Mouse (Mus musculus): ENCODE results near the gene Bbx.

Gene Bbx

GRCm38 (mm10) chr16:50432062-50432878 is at the start of gene Bbx:
TSS of gene Bbx (minus strand) at chr16:50432390.
- peak; percentile 92 for DNase-seq

GRCm38 (mm10) chr16:50481892-50482291 is 49.7 kb upstream of the Bbx start:
- DNase-seq: no peak

DNA sequence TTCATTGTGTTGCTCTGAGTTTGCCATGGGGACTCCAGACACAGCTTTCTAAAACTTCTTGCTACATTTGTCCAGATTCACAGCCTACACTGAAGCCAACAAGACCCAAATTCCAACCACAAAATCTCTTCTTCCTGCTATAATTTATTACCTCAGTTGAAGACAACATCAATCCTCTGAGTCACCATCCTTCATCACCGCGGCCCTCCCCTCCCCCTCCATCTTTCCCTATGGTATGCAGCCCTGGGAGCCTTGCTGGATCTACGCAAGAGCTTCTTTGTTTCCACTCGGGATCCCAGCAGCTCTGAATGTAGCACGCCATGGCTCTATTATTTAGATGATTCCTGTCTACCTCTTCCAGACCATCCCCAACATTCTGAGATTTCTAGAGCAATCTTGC is 49.2 kb upstream of the Bbx start:
- no peak for DNase-seq

- no peak for DNase-seq
Measured at GRCm38 (mm10) chr16:50478695-50479094, 46.5 kb upstream of the Bbx start.

DNA sequence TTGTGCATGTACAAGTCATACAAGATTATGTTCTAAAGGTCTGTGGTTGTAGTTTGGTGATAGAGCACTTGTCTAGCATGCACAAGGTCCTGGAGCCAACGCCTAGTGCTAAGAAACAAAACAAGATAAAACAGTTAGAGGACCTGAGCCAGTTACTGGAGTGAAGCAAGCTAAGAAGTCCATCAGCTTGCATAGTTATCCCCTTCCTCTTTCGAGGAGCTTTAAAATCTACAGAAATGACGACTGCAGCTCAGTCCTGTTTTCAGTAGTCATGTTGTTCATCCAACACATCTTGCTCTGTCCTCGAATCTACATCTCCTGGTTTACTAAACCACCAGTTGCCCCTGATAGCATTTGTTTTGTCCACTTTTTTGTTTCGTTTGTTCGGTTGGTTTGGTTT is 45.4 kb upstream of the Bbx start:
- no peak for DNase-seq

DNA sequence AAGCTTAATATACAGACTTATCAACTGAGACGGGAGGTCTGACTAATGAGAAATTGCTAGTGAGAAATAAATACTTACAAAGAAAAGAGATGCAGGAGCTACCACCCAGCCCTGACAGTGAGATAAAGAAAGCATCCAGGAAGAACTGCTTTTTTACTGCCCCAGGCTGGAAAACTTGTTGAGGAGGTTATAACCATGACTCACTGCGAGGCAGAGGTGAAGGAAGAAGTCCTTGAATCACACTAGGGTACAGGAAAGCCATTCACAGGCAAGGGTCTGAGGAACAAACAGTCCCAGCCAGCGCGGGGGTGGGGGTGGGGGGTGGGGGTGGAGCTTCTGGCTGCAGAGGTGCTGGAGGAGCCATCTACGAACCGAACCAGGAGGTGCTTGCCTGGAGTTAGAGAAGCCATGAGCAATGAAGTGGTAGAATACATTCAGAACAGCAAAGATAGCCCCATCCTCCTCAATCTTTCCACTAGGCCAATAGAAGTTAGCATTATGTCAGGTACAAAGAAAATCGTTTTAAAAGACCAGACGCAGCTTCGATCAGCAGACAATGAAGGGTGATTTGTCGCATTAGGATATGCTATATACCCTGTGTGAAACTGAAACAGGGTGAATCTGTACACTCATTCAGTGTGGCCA is 30.2 kb upstream of the Bbx start:
- DNase-seq: peak; percentile 10

GRCm38 (mm10) chr16:50459146-50459545 is 27.0 kb upstream of the Bbx start:
- DNase-seq: no peak

DNA sequence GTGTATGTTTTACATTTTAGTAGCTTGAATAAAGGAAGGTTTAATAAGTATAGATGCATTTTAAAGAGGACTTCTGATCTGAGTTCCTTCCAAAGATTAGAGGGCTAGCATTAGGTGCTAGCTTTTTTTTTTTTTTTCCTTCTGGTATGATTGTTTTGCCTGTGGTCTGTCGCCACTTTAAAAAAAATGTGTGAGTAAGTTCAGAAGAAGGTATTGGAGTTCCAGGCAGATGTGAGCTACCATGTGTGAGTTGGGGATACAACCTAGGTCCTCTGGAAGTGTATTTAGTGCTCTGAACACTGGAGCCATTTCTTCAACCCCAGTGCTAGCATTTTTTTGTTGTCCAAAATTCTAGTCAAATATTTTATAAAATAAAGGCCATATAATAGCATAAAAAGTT is 23.9 kb upstream of the Bbx start:
- DNase-seq: no peak

GRCm38 (mm10) chr16:50449086-50449485 is 16.9 kb upstream of the Bbx start:
- no peak for DNase-seq

GRCm38 (mm10) chr16:50445014-50445413 is 12.8 kb upstream of the Bbx start:
- no peak for DNase-seq

DNA sequence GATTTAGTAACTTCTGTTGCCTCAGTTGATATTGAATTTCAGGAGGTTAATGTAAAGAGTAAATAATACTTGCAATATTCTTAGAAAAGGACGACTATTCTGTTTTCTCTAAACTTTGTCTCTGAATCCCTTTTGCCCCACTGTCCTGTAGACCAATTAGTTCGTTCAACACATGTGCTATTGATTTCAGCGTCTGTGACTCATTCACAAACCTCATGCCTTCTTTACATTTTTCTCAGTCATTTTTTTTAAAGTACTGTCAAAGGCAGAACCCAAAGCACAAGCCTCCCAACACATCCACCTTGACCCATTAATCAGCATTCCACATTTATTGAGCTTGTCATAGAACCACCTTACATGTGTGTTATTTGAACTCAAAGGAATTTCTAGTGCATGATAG is 6.6 kb upstream of the Bbx start:
- no peak for DNase-seq

DNA sequence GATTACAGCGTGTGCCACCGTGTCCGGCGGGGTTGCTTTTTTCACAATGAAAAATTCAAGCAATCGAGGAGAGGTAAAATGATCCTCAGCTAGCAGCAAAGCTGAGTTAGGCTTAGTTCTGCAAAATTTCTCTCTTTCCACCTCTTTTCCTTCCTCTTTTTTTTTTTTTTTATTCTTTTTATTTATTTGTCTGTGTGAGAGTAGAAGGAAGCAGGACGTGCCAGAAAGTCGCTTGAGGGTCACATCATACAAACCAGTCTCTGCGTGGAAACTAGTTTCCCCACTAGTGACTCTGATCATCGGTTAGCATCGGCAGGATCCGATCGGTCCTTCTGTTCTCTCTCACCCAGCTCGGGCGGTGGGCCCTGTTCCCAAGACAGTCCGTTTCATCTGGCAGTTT is 5.6 kb upstream of the Bbx start:
- DNase-seq: no peak

DNA sequence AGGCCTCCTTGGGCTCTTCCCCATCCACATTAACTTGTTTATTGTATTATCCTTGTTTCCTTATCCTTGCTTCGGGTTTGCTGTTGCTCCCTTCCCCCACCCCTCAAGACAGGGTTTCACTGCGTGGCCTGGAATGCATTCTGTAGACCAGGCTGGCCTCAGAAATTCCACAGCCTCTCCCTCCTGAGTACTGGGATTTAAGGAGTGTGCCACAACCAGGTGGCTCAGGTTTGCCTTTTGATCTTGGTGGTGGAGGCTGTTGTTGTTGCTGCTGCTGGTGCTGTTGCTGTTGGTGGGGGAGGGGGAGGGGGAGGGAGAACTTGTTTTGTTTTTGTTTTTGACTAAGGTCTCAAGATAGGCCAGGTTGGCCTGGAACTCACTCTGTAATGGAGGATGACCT is 5.1 kb upstream of the Bbx start:
- no peak for DNase-seq

DNA sequence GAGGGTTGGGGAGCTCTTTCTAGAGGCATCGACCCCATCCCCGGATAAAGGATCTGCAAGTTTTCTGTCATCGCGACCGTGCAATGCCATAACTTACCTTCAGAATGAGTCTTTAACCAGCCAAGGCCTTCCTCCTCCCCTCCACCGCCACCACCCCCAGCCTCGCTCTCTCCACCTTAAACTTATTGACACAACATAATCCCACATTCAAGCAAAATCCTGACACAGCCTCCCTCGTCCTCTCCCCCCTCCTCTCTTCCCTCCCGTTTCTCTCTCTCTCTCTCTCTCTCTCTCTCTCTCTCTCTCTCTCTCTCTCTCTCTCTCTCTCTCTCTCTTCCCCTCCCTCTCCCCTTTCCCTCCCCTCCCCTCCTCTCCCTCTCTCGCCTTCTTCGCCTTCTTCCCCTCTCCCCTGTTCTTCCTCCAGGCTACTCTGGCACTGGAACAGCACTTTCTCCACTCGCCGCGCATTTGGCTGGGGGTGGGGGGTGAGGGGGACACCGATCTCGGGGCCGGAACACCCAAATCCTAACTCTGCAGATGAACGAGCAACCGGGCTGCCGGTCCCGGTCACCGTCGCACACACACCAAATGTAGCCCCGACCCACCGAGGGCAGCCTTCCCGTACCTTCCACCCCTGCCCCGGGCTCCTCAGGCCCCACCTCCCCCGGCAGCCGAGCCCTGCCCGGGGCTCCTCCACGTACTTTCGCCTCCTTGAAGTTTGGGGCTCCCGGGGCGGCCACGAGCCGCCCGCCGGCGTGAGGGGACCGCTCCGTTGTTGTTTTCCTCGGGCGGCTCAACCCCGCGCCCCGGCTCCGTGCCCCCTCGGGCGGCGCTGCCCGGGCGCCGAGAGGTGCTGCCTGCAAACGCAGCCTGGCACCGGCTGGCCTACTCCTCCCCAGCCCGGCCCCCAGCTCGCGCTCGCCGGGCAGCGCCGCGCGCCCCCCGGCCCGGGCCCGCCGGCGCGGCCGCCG is 894 bp downstream of the Bbx start:
- peak; percentile 63 for DNase-seq

- DNase-seq: no peak
Measured at GRCm38 (mm10) chr16:50430515-50430877, 1.7 kb downstream of the Bbx start.

DNA sequence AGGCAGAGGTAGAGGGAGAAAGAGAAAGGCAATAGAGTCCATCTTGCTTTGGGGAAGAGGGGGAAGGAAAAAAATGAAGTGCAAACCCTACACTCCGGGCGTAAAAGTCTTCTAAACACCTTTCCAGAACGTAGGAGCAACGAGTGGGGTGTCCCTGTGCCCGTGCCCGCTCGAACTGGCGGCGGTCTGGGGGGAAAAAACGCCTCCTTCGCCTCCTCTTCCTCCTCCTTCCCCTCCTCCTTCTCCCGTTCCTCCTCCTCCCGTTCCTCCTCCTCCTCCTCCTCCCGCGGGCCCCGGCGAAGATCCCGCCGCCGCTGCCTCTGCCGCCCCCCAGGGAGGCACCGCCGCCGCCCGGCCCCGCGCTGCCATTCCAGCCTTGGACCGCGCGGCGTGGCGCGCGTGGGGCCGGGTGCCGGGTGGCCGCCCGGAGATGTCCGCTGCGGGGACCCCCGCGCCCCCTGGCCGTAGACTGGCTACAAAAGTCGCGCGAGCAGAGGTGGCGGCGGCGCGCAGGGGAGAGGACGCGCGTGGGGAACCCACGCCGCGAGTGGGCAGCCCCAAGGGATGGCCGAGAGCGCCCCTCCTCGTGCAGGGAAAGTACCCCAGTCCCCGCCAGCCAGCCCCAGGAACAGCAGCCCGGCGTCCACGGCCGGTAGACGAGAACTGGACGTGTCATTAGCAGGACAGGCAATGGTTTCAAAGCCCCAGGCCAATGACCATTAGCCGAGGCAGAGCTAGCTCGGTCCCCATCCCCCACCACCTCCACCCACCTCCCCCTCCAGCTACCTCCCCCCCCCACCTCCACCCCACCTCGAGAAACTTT is 2.3 kb downstream of the Bbx start:
- DNase-seq: peak; percentile 76

DNA sequence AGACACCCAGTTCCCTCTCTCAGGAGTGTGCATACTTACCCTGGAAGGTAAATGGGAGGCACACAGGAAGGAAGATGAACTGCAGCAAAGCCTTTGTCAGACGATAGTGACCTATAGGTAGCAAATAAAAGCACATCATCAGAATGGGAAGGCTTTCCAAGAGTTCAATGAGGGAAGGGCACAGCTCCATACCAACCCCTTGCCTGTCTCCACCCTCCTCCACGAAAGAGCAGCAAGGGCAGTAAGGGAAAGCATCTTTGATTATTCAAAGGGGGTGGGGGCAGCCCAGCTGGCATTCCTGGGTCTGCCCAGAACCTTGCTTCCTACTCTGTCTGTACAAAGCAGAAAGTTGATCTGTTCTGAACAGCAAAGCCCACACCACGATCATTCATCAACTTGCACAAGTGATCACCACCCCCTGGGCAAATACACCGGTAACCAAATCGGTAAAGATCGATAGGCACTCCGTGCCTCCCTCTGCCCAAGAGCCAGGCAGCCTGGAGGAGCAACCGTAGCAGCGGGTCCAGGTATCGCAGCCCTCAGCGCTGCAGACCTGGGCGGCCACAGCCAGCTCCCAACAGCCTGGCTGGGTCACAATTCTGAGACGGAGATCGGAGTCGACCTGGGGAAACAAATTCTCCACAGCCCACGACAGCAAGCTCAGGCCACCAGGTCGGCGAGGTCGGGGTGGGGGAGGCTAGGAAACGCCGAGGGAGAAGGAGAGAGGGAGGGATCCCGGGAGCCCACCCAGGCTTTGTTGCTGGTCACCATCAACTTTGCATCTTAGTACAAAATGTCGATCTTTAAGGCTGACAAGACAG is 3.1 kb downstream of the Bbx start:
- peak; percentile 48 for DNase-seq

GRCm38 (mm10) chr16:50420130-50420529 is 12.1 kb downstream of the Bbx start:
- DNase-seq: peak; percentile 24

DNA sequence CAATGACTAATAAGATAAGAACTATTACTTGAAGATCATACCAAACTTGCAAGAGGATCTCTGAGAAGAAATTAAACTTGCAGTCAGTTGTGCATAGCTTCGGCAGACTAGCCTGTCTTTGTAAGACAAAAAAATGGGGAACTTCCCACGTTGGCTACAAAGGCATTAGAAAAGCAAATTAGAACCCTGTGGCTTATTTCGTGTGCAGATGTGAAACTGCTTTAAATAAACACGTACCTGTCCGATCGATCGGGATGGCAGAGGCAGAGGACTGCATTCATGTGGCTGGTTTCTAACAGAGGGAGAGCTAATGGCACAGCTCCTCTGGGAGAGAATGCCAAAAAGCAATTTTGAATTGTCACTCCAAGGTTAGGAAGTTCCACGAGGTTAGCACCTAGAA is 16.8 kb downstream of the Bbx start:
- no peak for DNase-seq

DNA sequence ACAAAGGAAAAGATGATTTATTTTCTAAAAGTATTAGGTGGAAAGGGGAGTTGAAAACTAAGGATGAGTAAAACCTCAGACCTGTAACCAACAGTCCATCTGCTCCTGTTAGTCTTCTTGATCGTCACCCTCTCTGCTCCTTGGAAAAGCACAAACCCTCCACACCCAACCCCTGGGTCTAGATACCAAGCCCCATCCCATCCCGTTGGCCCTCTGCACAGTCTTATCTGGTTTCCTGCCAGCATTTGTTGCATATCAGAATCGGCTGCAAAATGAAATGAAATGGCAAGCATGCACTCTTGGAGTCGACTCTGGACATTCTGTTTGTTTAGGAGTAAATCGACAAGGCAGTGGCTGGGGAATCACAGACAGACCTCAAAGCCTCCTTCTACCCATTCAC is 29.3 kb downstream of the Bbx start:
- no peak for DNase-seq

DNA sequence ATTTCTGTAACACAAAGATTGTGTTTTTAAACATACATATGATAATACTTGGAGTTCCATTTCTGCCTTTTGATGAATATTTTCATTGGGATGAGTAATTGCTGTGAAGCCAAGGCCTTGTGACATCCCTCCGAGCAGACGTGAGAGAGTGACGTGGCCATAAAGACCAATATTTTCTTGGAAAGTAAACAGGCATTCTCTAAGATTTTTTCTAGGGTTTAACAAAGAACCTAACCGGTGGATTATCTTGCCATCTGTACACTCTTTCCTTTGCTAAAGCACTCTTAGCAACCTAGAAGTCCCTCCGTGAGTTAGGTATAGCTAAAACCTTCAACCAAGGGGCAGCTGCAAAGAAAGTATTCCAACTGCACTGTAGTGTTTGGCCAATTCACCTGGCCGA is 32.4 kb downstream of the Bbx start:
- no peak for DNase-seq

- no peak for DNase-seq
Measured at GRCm38 (mm10) chr16:50398564-50398963, 33.6 kb downstream of the Bbx start.

Measured in embryo, embryonic 11 days (tissue).